In genomic region chr2:68479823-68480222, GRCm38 (mm10) we compare ENCODE assay signal across 23 mouse cellular contexts. TPM values are rescaled to one million over a fixed set of nuclear protein-coding genes. Genes with fewer than 3 reads are reported as not detected.
DNase-seq lines count a peak whose midpoint lies in the region; ATAC-seq lines count a peak whose summit lies in the region.
"Had no signal": no experiment of that assay in that cellular context is flagged by ENCODE, and none has a peak within 500 bp of the region (broad histone marks: within the 10 kb centered on the region; RNA-seq: fewer than 3 reads in every experiment).

No protein-coding gene starts in this region.

- H3K4me1 ChIP-seq in forebrain, embryonic 15.5 days, result no peaks in the 10 kb centered on the region
- no peaks in the 10 kb centered on the region for H3K4me1 ChIP-seq in forebrain, embryonic 13.5 days
- H3K4me1 ChIP-seq: heart, embryonic 15.5 days; limb, embryonic 12.5 days; liver, embryonic 13.5 days; stomach, embryonic 15.5 days had no signal

- no peak overlapping the region for H3K9ac ChIP-seq in forebrain, embryonic 15.5 days (replicated peaks)
- H3K9ac ChIP-seq in forebrain, embryonic 13.5 days, result no peak overlapping the region
- H3K9ac ChIP-seq: heart, embryonic 15.5 days; limb, embryonic 12.5 days; liver, embryonic 13.5 days; lung, embryonic 14.5 days; stomach, embryonic 15.5 days had no signal

- peak; percentile 11 to 64 for DNase-seq in layer of hippocampus, postnatal 14 days (ENCODE audit: low spot score in 2 of 2)
- no peak for DNase-seq in layer of hippocampus, adult 9-10 months (ENCODE audit: low spot score)
- peak; percentile 86 to 89 for DNase-seq in cerebellum, adult 18-20 months
- DNase-seq in cerebellum, postnatal 25 days, result peak; percentile 86 to 88
- DNase-seq in kidney, adult 11 months, result no peak
- no peak for DNase-seq in heart, adult 9 months (ENCODE audit: low spot score in 2 of 2)
- DNase-seq: adrenal gland, adult 8-10 months; kidney, adult 9 months; kidney, postnatal 36 days; layer of hippocampus, adult 9-11 months; liver, embryonic 13.5 days; lung, embryonic 14.5 days; lung, postnatal 36 days; thymus, adult 18-20 months had no signal

- no peaks in the 10 kb centered on the region for H3K36me3 ChIP-seq in forebrain, embryonic 15.5 days
- H3K36me3 ChIP-seq in forebrain, embryonic 13.5 days (ENCODE audit: poor library complexity, severe bottlenecking), result no peaks in the 10 kb centered on the region
- H3K36me3 ChIP-seq: forebrain, embryonic 10.5 days; heart, embryonic 15.5 days; limb, embryonic 12.5 days; liver, embryonic 13.5 days; stomach, embryonic 15.5 days had no signal

- ATAC-seq in forebrain, embryonic 15.5 days (replicated peaks), result peak; percentile 63; the same call in 1 of the 2 replicates
- ATAC-seq in forebrain, embryonic 13.5 days, result no peak
- ATAC-seq: CD4-positive, CD25-positive, alpha-beta regulatory T cell, adult 4 months; inflammation-experienced regulatory T-cells, adult 6 months; Patski had no signal

- H3K27ac ChIP-seq in forebrain, embryonic 15.5 days (replicated peaks), result no peak overlapping the region
- no peak overlapping the region for H3K27ac ChIP-seq in forebrain, embryonic 13.5 days
- H3K27ac ChIP-seq: forebrain, embryonic 10.5 days; heart, embryonic 15.5 days; limb, embryonic 12.5 days; liver, embryonic 13.5 days; stomach, embryonic 15.5 days had no signal

- WGBS in forebrain, embryonic 15.5 days, result 71% methylated on average over 10 of the region's 10 CpGs
- WGBS in forebrain, embryonic 13.5 days, result 85% methylated on average over 10 of the region's 10 CpGs

- H3K4me2 ChIP-seq in forebrain, embryonic 15.5 days (replicated peaks), result no peak overlapping the region
- H3K4me2 ChIP-seq in forebrain, embryonic 13.5 days, result no peak overlapping the region
- H3K4me2 ChIP-seq: heart, embryonic 15.5 days; limb, embryonic 12.5 days; liver, embryonic 13.5 days; lung, embryonic 14.5 days; stomach, embryonic 15.5 days had no signal

- no peaks in the 10 kb centered on the region for H3K9me3 ChIP-seq in forebrain, embryonic 15.5 days
- no peaks in the 10 kb centered on the region for H3K9me3 ChIP-seq in forebrain, embryonic 13.5 days (replicated peaks)
- H3K9me3 ChIP-seq: forebrain, embryonic 10.5 days; heart, embryonic 15.5 days; limb, embryonic 12.5 days; liver, embryonic 13.5 days; stomach, embryonic 15.5 days had no signal

- no peaks in the 10 kb centered on the region for H3K27me3 ChIP-seq in forebrain, embryonic 15.5 days
- no peaks in the 10 kb centered on the region for H3K27me3 ChIP-seq in forebrain, embryonic 13.5 days
- H3K27me3 ChIP-seq: heart, embryonic 15.5 days; limb, embryonic 12.5 days; stomach, embryonic 15.5 days had no signal

- H3K4me3 ChIP-seq in forebrain, embryonic 15.5 days, result no peak overlapping the region
- no peak overlapping the region for H3K4me3 ChIP-seq in forebrain, embryonic 13.5 days
- H3K4me3 ChIP-seq: forebrain, embryonic 10.5 days; heart, embryonic 15.5 days; limb, embryonic 12.5 days; liver, embryonic 13.5 days; stomach, embryonic 15.5 days had no signal

RNA-seq across cellular contexts. Expression of gene Stk39, which starts 7.8 kb away (rescaled TPM):
- polyA plus RNA-seq in forebrain, embryonic 15.5 days (2015; fragmentation: Nextera tagmentation; extraction: Ambion mirVana), result 21.8 and 22.5 TPM in 2 replicates
- polyA plus RNA-seq in forebrain, embryonic 13.5 days (2015; fragmentation: Nextera tagmentation; extraction: Ambion mirVana), result 27.7 and 28.2 TPM in 2 replicates
- total RNA-seq in layer of hippocampus, postnatal 14 days (2021), result 10 to 100 TPM; 52.7 to 66.6 TPM

Comparison
In these comparisons a context has a peak if more than half of its experiments do, and no peak if none do; other contexts are left out.
1. DNase-seq: peak in layer of hippocampus, postnatal 14 days (2 of 2), cerebellum, adult 18-20 months (2 of 2) and cerebellum, postnatal 25 days (2 of 2); none in layer of hippocampus, adult 9-10 months (single experiment), kidney, adult 11 months (single experiment) and heart, adult 9 months (0 of 2).